Comparison of ENCODE assay signal across 8 mouse cellular contexts in the genomic region with DNA sequence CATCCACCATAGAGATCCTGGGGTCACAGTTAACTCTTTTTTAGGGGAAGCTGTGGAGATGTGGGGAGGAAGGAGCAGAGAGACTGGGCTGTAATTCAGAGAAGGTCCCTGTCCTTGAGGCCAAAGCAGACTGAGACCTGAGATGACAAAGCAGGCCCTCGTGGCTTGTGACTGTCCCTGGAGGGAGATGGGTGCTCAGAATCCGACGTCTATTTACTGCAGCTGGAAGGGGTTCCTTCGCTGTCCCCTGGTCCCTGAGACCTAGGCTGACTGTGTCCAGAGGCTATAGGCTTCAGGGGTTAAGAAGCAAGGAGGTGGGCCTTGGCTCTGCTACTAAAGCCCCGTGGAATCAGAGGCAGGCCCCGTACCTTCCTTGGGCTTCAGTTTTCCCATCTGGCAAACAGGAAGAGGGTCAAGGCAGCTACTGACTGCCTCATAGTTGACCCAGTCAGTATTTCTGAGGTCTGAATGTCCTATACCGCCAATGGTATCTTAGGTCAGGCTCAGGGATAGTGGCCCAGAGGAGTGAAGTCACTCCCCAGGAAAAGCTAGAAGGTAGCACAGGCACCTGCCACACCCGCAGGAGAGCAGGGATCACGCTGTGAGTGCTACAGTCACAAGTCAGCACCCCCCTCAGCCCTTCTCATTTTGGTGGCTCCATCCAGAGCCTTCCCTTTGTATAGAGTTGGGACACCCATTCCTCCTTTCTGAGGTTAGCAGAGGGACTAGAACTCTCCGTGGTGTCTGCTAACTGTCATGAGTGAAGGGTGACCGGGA.
DNase-seq lines count a peak whose midpoint lies in the region; ATAC-seq lines count a peak whose summit lies in the region.

No protein-coding gene starts in this region.

- peak overlapping the region; percentile 18; the same call in 1 of the 2 replicates for H3K4me2 ChIP-seq in heart, embryonic 13.5 days
- no peak overlapping the region for H3K4me2 ChIP-seq in embryonic facial prominence, embryonic 15.5 days (replicated peaks)
- peak overlapping the region; percentile 6; the same call in 1 of the 2 replicates for H3K4me2 ChIP-seq in hindbrain, embryonic 16.5 days (ENCODE audit: low read length)
- H3K4me2 ChIP-seq in midbrain, embryonic 16.5 days (ENCODE audit: low read length) = no peak overlapping the region

- peak overlapping the region; percentile 98 for H3K27ac ChIP-seq in heart, embryonic 13.5 days (replicated peaks)
- H3K27ac ChIP-seq in embryonic facial prominence, embryonic 15.5 days (replicated peaks) = peak overlapping the region; percentile 99
- H3K27ac ChIP-seq in hindbrain, embryonic 16.5 days (ENCODE audit: low read depth, low read length) = peak overlapping the region; percentile 97
- H3K27ac ChIP-seq in midbrain, embryonic 16.5 days (ENCODE audit: low read length) = peak overlapping the region; percentile 100

- WGBS in heart, embryonic 13.5 days = 33% methylated on average over 11 of the region's 11 CpGs
- WGBS in embryonic facial prominence, embryonic 15.5 days = 40% methylated on average over 11 of the region's 11 CpGs
- 27% methylated on average over 11 of the region's 11 CpGs for WGBS in hindbrain, embryonic 16.5 days
- 26% methylated on average over 11 of the region's 11 CpGs for WGBS in midbrain, embryonic 16.5 days

- H3K27me3 ChIP-seq in heart, embryonic 13.5 days (replicated peaks) = no peaks in the 10 kb centered on the region
- no peaks in the 10 kb centered on the region for H3K27me3 ChIP-seq in embryonic facial prominence, embryonic 15.5 days
- no peaks in the 10 kb centered on the region for H3K27me3 ChIP-seq in hindbrain, embryonic 16.5 days (replicated peaks; ENCODE audit: control insufficient read depth, insufficient read depth, low read length)
- no peaks in the 10 kb centered on the region for H3K27me3 ChIP-seq in midbrain, embryonic 16.5 days (ENCODE audit: control insufficient read depth, insufficient read depth, low read depth, low read length)

- H3K36me3 ChIP-seq in heart, embryonic 13.5 days = no peaks in the 10 kb centered on the region
- no peaks in the 10 kb centered on the region for H3K36me3 ChIP-seq in embryonic facial prominence, embryonic 15.5 days
- H3K36me3 ChIP-seq in hindbrain, embryonic 16.5 days (ENCODE audit: control insufficient read depth, insufficient read depth, low read length) = no peaks in the 10 kb centered on the region
- H3K36me3 ChIP-seq in midbrain, embryonic 16.5 days (ENCODE audit: control insufficient read depth, insufficient read depth, low read length) = no peaks in the 10 kb centered on the region

- no peak overlapping the region for H3K4me3 ChIP-seq in heart, embryonic 13.5 days
- no peak overlapping the region for H3K4me3 ChIP-seq in embryonic facial prominence, embryonic 15.5 days (replicated peaks)
- no peak overlapping the region for H3K4me3 ChIP-seq in hindbrain, embryonic 16.5 days (ENCODE audit: low read length)
- H3K4me3 ChIP-seq in midbrain, embryonic 16.5 days (ENCODE audit: low read depth, low read length) = no peak overlapping the region

- peaks cover 48% of the 10 kb centered on the region for H3K4me1 ChIP-seq in heart, embryonic 13.5 days
- peaks cover 51% of the 10 kb centered on the region for H3K4me1 ChIP-seq in embryonic facial prominence, embryonic 15.5 days
- peaks cover 53% of the 10 kb centered on the region for H3K4me1 ChIP-seq in hindbrain, embryonic 16.5 days (ENCODE audit: control insufficient read depth, insufficient read depth, low read depth, low read length)
- H3K4me1 ChIP-seq in midbrain, embryonic 16.5 days (ENCODE audit: control insufficient read depth, insufficient read depth, low read length) = peaks cover 53% of the 10 kb centered on the region

- ATAC-seq in heart, embryonic 13.5 days (ENCODE audit: extremely low read depth, insufficient number of reproducible peaks, low FRiP score, low TSS enrichment) = no peak
- no peak for ATAC-seq in embryonic facial prominence, embryonic 15.5 days (ENCODE audit: insufficient number of reproducible peaks, low FRiP score, low TSS enrichment, low read depth)
- ATAC-seq in hindbrain, embryonic 16.5 days = no peak
- ATAC-seq in midbrain, embryonic 16.5 days = no peak

- no peaks in the 10 kb centered on the region for H3K9me3 ChIP-seq in heart, embryonic 13.5 days
- no peaks in the 10 kb centered on the region for H3K9me3 ChIP-seq in embryonic facial prominence, embryonic 15.5 days (replicated peaks)
- H3K9me3 ChIP-seq in hindbrain, embryonic 16.5 days (ENCODE audit: control insufficient read depth, low read length) = no peaks in the 10 kb centered on the region
- H3K9me3 ChIP-seq in midbrain, embryonic 16.5 days (replicated peaks; ENCODE audit: control insufficient read depth, low read length, poor library complexity, severe bottlenecking) = no peaks in the 10 kb centered on the region

- no peak for DNase-seq in heart, adult 8-10 months (ENCODE audit: low spot score)
- no peak for DNase-seq in yolk sac, embryonic 10.5 days (ENCODE audit: low spot score)
- no peak for DNase-seq in urinary bladder, postnatal 4 days (ENCODE audit: low spot score in 2 of 2)
- no peak for DNase-seq in lung, postnatal 4 days

- peak overlapping the region; percentile 85 for H3K9ac ChIP-seq in heart, embryonic 13.5 days
- H3K9ac ChIP-seq in embryonic facial prominence, embryonic 15.5 days = no peak overlapping the region
- peak overlapping the region; percentile 42 for H3K9ac ChIP-seq in hindbrain, embryonic 16.5 days (ENCODE audit: low read depth, low read length)
- peak overlapping the region; percentile 68 for H3K9ac ChIP-seq in midbrain, embryonic 16.5 days (ENCODE audit: low read depth, low read length)

Comparison
In these comparisons a context has a peak if more than half of its experiments do, and no peak if none do; other contexts are left out.
1. H3K4me2 ChIP-seq: peak in heart, embryonic 13.5 days (single experiment) and hindbrain, embryonic 16.5 days (single experiment); none in embryonic facial prominence, embryonic 15.5 days (single experiment) and midbrain, embryonic 16.5 days (single experiment).
2. Peak in every context shown above with its lines, with median percentiles within 50 percentile points of each other: H3K27ac ChIP-seq.